Mouse (Mus musculus) CD4-positive, CD25-positive, alpha-beta regulatory T cell, adult 4 months (primary cell): ENCODE measurements around the gene Pdcd4. TPM values are rescaled to one million over a fixed set of nuclear protein-coding genes. Genes with fewer than 3 reads are reported as not detected.

ENCODE experiments used
- ATAC-seq: one replicate; pipeline ENCODE4 v1.8.0; 2017
- polyA plus RNA-seq, 2 experiments: library from polyadenylated mRNA; unstranded; fragments of 100-300 nt; shearing (Covaris generic); gene quantifications; one replicate each; pipeline ENCODE4 v1.2.1; 2017

The Pdcd4 gene
- polyA plus RNA-seq = 100 to 1,000 TPM; 447 to 643 TPM

DNA sequence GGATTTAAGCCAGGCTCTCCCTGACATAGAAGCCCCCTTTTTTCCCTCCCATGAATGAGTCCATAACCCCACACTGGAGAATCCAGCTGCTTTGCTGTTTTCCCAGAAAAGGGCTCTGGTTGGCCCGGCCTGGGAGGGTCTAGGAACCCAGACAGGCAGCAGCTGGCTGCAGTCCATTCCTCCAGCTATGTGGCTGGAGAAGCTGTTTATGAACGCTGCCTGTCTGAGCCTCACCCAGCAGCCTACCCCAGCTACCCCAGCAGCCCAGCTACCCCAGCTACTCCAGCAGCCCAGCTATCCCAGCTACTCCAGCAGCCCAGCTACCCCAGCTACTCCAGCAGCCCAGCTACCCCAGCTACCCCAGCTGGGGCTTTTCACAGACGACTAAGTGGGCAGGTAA, at the start of gene Pdcd4:
Pdcd4 (plus strand) TSS at position 171 of the 400 bp plus-strand sequence.
- ATAC-seq = no peak

DNA sequence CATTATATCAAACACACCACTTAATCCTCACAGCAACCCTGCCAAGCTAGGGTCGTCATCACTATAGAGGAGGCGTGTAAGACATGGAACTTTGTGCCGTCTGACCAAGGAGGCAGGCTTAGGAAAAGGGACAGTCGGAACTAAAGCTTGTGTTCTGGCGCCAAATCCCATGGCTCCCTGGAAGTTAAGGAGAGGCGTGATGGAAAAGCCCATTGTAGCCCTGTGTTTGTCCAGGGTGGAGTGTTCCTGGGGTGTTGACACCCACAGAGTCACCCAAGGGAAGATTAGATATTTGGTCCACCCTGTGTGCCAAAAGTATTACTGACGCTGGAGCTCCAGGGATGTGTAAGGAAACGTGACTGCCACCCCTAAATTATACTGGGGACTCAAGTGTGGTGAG, 48.1 kb upstream of the Pdcd4 start:
- no peak for ATAC-seq

DNA sequence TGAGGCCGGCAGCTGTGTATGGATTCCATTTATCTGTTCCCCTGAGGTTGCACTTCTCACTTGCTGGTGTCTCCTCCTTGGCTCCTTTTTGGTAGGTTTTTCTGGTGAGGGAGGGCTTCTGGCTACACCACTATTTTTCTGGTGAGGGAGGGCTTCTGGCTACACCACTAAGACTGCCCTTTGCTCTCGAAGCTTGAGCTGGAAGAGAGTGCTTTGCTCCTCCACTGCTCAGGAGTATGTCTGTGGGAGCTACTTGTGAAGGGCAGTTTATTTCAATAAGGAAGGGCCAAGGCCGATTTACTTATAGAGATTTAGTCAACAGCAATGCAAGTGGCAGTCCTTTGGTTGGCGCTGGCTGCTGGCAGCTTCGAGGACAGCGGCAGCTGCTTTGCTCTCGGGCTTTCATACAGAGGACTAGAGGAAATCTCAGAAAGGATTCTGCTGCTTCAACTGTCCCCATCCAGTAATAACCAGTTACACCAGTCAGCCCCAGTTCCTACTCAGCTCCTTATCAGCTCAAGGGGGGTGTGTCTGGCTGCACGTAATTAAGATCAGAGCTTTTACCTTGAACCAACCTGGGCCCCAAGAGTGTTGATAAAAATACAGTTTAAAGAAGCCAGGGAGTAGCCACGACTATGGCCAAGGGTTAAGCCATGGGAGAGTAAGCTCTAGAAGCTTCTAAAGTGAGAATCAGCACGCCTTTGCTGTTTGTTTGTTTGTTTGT, 43.6 kb upstream of the Pdcd4 start:
- ATAC-seq = no peak

DNA sequence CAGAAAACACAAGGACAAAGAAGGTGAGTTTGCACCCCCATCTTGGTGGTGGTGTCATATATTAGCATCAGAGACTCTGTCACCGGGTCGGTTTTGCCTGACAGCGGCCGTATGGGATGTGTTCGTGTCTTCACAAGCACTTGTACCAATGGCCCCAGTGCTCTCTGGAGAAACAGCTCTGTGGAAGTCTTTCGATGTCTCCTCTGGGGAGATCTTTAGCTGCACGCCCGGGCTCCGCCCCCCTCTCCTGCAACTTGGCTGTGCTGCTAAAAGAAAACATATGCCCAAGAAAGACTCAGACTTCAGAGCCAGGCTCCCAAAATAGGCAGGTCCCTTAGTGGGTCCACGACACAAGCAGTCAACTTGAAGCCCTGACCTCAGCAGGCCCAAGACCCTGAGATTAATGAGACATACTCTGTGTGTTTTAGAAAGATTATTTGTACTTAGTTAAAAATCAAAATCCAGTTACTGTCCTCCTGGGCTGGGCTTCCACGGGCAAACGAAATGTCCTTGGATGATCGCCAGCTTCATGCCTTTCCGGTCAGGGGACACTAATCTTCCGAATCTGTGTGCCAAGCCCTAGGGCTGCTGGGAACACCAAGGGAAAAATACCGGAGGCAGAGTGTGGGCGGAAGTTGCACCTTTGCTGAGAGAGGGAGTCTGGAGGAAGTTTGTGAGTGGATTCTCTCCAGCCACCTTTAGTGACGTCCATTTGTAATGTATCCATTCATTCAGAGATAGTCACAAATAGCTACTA, 41.7 kb upstream of the Pdcd4 start:
- no peak for ATAC-seq

DNA sequence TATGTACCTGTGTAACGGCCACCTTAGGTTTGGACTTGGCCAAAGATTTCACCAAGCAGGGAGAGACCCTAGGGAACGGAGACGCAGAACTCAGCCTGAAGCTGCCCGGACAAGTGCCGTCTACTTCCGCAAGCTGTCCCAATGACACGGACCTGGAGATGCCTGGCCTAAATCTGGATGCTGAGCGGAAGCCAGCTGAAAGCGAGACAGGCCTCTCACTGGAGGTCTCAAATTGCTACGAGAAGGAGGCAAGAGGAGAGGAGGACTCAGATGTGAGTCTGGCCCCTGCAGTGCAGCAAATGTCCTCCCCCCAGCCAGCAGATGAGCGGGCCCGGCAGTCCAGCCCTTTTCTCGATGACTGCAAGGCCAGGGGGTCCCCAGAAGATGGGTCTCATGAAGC, 40.7 kb upstream of the Pdcd4 start:
- ATAC-seq = no peak

DNA sequence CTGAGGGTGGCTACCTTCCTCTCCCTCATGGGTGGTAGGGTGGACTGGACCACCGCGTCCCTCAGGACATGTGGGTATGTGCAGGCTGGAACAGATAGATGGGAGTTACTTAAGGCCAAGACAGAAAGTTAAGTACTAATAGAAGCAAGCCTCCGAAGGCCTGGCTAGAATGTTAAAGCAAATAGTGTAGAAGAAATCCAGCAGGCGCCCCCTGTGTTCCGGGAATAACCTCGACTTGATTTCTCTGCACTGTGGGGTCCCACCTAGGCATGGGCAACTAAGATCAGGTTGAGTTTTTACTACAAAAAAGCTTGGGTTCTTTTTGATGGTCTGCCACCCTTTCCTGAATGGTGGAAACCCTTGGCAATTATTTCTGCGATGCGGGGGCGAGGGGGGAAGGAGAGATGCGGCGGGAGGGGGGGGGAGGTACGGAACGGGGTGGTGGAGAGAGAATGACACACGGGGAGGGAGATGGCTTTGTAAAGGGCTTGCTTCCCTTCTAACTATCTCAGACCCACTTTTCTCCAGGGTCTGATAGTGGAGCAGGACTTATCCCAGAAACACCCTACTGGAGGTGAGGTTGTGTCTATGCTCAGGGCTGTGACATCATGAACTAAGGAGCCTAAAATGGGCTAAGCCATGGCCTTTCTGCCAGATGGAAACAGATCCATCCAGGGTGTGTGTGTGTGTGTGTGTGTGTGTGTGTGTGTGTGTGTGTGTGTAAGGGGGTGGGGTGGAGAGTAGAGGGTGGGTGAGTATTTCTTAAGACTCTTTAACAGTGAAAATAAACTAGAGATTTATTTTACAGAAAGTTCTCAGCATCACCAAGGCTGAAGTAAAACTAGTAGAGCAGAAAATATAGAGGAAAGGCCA, 40.0 kb upstream of the Pdcd4 start:
- no peak for ATAC-seq

DNA sequence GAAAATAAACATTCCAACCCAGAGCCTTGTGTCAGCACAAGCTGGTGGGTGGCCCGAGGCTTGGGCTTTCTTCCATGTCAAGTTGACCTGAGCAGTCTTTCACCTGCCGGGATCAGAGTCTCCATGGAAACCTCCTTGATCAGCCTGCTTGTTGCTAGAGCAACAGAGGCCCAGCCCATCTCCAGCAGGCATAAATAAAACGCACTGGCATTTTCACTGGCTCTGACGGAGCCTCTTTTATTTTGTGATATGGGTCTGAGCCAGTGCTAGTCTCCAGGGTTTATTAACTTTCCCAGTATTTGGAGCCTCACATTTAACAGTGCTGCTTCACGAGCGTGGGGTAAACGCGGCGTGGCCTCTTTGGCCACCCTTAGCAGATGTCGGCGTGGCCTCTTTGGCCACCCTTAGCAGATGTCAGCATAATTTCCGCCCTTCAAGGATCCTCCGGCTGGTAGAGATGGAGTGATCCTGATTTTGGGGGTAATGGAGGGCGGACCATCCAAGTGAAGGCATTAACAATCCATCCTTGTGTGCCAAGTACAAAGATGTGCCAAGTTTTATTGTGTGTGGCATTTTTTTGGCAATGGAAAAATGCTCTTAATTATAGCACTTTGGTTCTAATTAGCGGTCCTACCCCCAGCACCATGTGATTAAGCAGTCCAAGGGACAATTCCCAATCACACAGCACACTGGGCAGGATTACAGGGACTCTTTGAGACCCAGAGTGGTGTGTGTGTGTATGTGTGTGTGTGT, 39.2 kb upstream of the Pdcd4 start:
- ATAC-seq = no peak

DNA sequence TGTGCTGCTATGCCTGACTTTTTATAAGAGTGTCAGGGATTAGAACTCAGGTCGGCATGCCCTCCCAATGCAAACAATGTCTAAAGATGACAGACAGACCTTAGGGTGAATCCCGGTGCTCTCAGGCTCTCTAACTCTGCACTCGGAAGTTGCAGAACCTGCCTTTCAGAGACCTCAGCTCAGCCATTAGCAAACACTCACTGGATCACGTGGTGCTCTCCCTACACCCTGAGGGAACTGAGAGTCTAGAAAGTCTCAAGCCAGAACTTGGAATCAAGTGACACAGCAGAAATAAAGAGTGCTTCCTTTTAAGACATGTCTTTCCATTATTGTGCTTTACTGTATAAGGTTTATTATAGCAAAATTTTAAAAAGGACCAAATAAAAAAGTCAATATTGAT, 37.1 kb upstream of the Pdcd4 start:
- ATAC-seq = no peak

DNA sequence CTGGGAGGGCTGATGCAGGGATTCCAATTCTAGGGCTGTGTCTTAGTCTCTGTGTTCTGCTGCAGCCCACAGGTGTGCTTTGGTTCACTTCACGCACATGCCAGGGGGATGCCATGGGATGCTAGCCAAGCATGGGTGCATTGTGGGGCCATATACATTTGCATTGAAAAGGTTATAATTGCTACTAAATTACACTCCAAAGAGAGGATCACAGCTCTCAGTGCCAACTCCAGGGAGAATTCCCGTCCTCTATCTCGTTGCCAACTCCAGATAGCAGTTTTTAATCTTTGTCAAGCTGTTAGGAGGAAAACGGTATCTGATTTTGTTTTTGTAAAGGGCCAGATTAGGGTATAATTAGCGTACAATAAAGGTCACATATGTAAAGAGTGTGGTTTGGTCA, 36.2 kb upstream of the Pdcd4 start:
- ATAC-seq = no peak

DNA sequence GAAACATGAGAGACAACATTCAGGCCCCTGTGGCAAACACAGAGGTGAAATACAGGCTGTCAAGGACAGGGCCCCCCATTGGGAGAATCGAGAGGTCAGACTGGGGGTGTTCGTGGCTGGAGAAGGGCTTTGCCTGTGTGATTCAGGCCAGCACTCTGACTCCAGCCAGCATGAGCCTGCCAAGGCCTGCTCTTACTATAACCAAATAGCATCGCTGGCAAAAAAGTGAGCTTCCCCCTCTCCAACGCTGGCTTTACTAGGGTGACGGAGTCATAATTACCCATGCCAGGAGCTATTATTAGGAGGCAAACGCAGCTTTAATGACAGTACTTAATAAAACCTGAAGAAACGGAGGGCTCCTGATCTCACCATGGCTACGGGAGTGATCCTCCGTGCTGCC, 35.2 kb upstream of the Pdcd4 start:
- ATAC-seq = no peak

DNA sequence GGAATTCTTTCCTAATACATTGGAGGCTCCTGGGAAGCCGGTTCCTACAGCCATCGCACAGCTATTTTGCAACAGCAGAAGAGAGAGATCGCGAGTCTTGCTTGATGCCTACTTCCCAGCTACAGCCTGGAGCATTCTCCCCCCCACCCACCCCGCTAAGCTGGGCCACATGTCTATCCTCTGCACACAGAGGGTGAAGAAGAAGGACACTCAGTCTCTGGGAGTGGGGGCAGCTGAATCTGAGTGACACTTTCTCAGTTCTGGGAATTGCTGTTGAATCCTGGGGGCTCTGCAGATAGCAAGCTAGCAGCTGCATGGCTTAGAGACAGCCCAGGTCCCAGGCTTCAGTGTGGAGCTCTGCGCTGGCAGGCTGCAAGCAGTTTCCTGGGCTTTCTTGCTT, 34.1 kb upstream of the Pdcd4 start:
- ATAC-seq = no peak

DNA sequence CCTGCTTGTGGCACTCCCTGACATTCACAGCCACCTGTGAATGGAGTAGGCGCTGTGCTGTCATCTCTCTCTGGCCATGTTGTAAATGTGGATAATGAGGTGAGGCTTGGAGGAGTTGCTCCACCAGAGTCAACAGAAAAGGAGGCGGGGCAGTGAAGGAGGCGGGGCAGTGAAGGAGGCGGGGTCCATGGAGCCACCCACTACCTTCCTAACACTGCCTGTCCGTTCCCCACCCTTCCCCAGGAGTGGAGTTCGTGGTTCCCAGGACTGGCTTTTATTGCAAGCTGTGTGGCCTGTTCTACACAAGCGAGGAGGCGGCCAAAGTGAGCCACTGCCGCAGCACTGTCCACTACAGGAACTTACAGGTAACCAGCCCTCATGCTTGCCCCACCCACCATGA, 32.9 kb upstream of the Pdcd4 start:
- no peak for ATAC-seq

DNA sequence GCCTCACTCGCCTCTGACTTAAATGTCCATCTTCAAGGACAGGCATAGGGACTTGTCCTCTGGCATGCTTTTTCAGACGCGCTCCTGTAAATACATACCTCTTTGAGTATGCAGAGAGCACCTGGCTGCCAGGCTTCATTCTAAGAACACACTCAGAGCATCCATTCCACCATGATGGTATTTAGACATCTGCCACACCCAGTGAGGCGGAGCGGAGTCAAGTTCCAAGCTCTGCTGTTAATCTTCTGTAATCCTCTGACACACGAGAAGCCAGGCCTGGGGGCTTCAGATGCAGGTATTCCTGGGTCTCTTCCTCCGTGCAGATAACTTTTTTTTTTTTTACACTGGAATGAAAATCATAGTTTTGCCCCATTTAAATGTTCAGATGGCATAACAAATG, 32.4 kb upstream of the Pdcd4 start:
- ATAC-seq = no peak

DNA sequence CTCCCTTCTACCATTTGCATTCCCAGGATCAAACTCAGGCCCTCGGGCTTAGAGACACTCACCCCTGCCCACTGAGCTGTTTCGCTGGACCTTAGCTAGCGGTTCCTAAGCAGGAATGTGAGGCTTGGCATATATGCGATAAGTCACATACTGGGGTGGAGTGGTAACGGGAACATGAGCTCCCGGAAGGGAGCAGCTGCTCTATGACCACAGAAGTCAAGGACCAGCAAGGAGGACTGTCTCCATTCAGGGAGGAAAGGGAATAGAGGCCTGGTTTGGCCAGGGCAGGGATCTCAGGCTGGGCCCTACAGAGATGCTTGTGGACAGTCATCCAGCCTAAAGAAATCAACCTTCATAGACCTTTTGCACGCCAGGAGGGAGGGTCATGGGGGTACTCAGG, 30.7 kb upstream of the Pdcd4 start:
- no peak for ATAC-seq

DNA sequence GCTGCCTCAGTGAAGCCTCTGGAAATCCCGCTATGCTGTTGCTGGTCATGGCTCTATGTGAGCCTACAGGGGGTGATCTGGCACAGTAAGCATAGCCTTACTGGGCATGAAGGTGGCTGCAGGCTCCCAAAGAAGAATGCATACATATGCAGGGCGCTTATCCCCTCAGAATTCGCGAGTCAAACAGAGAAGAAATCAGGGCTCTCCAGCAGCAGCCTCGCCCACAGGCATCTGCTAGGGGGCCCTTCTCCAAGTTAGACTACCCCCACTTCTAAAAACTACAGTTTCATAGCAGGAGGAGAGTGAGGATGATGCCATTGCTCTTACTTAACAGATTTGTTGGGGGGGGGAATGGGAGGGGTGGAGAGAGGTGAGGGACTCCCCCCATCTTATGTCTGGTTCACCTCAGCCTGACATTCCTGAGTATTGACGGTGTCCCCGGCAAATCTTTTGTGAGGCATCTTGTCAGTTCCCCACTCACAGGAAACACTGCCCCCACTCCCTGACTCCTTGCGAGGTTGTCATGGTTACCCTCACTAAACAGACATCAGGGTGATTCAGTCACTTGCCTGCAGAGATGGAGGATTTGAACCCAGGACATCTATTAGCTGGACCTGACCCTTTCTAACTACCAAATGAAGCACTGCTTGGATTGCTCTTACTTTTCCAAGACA, 29.3 kb upstream of the Pdcd4 start:
- ATAC-seq = no peak

DNA sequence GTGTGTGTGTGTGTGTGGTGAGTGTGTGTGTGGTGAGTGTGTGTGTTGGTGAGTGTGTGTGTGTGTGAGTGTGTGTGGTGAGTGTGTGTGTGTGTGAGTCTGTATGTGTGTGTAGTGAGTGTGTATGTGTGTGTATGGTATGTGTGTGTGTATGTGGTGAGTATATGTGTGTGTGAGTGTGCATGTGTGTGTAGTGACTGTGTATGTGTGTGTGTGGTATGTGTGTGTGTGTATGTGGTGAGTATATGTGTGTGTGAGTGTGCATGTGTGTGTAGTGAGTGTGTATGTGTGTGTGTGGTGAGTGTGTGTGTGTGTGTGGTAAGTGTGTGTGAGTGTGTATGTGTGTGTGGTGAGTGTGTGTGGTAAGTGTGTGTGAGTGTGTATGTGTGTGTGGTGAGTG, 24.8 kb upstream of the Pdcd4 start:
- ATAC-seq = no peak

DNA sequence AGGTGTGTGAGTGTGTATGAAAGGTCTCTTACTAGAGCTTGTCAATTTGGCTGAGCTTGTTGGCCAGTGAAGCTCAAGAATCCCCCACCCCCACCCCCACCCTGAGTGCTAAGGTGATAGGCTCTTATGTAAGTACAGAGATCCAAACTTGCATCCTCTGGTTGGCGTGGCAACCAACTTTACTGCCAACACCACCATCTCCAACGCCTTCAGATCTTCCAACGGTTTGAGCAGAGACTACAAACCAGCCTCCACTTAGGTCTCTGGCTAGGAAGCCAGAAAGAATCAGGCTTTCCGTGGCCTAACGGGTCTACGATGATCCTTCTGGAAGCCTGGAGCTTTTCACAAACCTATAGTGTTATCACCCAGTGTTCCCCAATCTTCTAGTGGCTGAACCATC, 23.9 kb upstream of the Pdcd4 start:
- no peak for ATAC-seq

DNA sequence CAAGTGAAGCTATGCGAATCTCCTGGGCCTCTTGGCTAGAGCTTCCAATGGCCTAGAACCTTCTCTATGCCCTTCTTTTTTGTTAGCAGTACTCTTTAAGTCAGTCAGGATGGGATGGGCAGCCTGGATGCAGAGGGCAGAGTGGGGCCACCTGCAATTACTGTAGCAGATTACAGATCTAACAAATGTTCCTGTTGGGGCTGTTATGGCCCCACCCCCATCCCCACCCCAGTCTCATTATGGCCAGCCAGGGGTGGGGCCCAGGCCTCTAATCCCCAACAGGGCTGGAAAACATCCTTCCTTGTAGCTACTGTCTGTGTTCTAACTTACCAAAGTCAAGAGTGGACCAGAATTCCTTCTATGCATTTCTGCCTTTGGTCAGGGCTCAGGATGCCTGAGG, 23.2 kb upstream of the Pdcd4 start:
- ATAC-seq = no peak

DNA sequence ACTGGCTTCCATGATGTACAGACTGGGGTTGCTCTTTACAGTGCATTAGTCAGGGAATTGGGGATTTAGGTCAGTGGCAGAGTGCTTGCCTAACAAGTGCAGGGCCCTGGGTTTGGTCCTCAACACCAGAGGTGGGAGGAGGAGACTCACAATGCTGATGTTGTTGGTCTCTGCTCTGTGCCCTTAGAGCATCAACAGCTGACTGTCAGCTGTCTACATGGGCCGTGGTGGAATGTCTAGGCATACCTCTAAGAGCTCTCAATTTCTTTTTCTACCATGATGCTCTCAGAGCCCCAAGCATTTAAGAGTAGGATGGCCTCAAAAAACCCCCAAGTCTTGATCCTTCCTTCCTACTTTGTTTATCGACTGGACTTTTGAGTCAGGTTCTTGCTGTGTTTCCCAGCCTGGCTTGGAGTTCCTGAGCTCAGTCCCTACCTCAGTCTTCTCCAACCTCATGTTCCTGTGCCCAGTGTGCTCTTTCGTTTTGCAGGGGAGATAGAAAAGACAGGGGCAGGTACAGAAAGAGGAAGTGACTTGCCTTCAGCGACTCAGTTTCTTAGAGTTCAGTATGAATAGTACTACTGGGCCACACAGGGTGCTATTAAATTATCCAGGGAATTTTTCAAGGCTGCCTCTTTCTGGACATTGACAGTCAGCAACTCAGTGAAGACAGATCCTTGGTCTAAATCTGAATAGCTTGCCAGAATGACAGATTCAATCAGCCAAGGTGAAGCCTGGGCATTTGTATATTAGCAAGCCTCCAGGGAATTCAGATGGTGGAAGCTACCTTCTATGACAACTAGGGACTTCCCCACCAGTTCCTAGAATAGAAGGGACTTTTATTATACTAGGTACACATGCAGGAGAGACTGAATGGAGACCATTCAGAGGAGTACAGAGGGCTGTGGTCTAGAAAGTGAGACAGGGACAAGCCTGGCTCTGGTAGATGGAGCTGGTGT, 22.3 kb upstream of the Pdcd4 start:
- peak; percentile 79 for ATAC-seq

DNA sequence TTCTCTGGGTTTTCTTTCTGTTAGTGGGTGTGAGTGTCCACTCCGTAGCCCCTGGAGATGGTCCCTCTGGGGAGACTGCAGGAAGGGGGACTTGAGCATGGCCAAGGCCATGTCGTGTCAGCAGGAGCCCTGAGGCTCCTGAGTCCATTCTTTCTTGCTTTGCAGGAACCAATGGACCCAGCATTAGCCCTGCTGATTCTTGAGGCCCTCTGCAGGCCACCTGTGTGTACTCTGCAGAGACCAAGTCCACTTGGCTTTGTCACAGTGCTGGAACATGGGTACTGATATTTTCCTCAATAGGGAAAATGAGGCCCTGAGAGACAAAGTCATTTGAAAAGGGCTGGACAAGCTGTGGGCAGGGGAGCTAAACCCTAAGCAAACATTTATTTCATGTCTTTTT, 21.5 kb upstream of the Pdcd4 start:
- ATAC-seq = no peak

DNA sequence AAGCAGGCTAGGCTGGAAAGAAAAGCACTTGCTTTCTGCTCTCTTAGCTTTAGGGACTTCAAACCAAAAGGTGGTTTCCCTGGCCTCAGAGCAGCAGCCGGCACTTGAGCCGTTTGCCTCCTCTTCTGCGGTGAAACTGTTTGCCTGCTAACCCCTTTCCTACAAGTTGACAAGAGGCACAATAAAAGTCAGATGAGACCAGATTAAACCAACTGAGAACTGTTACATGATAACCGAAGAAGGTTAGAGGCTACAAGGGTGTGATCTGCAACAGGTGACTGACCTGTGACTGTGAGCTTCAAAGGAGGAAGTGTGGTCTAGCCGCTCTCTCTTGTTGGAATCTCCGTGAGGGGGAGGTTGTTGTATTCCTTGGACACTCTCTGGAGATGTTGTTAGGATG, 20.5 kb upstream of the Pdcd4 start:
- peak; percentile 56 for ATAC-seq
